ENCODE assay signal across 38 mouse cellular contexts in genomic region chr11:34058332-34058731, GRCm38 (mm10). TPM values are rescaled to one million over a fixed set of nuclear protein-coding genes. Genes with fewer than 3 reads are reported as not detected.
DNase-seq lines count a peak whose midpoint lies in the region; ATAC-seq and TF ChIP-seq lines count a peak whose summit lies in the region.
"Had no signal": no experiment of that assay in that cellular context is flagged by ENCODE, and none has a peak within 500 bp of the region (broad histone marks: within the 10 kb centered on the region; RNA-seq: fewer than 3 reads in every experiment).

No protein-coding gene starts in this region.

- no peak for DNase-seq in G1E (ENCODE audit: low spot score)
- DNase-seq in MEL-GATA-1-ER (ENCODE audit: extremely low read depth, low read depth): peak; percentile 94
- no peak for DNase-seq in cerebellum, postnatal 25 days
- DNase-seq in lung, adult 2 months: no peak
- DNase-seq: cerebellum, adult 2 months; cerebellum, postnatal 14 days; gastrocnemius, postnatal 36 days; heart, adult 2 months; heart, postnatal 14 days; kidney, adult 18-20 months; kidney, postnatal 25 days; lung, postnatal 36 days; midbrain, embryonic 14.5 days; retina, postnatal 1 day; right cerebral cortex, postnatal 25 days had no signal

- H3K27ac ChIP-seq in liver, embryonic 15.5 days (replicated peaks): no peak overlapping the region
- H3K27ac ChIP-seq: embryonic facial prominence, embryonic 12.5 days; forebrain, embryonic 15.5 days; heart, adult 2 months; hindbrain, embryonic 10.5 days; kidney, embryonic 15.5 days; limb, embryonic 13.5 days; lung, embryonic 15.5 days; neural tube, embryonic 15.5 days; stomach, embryonic 15.5 days had no signal

- peak overlapping the region; percentile 21; the same call in 1 of the 2 replicates for H3K4me2 ChIP-seq in liver, embryonic 15.5 days
- H3K4me2 ChIP-seq: embryonic facial prominence, embryonic 12.5 days; forebrain, embryonic 15.5 days; kidney, embryonic 15.5 days; limb, embryonic 13.5 days; lung, embryonic 15.5 days; neural tube, embryonic 15.5 days; stomach, embryonic 15.5 days had no signal

- H3K36me3 ChIP-seq in G1E (replicated peaks): peaks cover 56% of the 10 kb centered on the region
- H3K36me3 ChIP-seq in liver, embryonic 15.5 days (replicated peaks): no peaks in the 10 kb centered on the region
- H3K36me3 ChIP-seq: embryonic facial prominence, embryonic 12.5 days; forebrain, embryonic 15.5 days; hindbrain, embryonic 10.5 days; kidney, embryonic 15.5 days; limb, embryonic 13.5 days; lung, embryonic 15.5 days; neural tube, embryonic 15.5 days; stomach, embryonic 15.5 days had no signal

- no peak overlapping the region for H3K4me3 ChIP-seq in G1E (ENCODE audit: low read depth, low read length)
- no peak overlapping the region for H3K4me3 ChIP-seq in liver, embryonic 15.5 days (replicated peaks)
- no peak overlapping the region for H3K4me3 ChIP-seq in lung, adult 2 months (replicated peaks; ENCODE audit: extremely low read depth, low read depth, low read length)
- H3K4me3 ChIP-seq: embryonic facial prominence, embryonic 12.5 days; forebrain, embryonic 15.5 days; heart, adult 2 months; hindbrain, embryonic 10.5 days; kidney, embryonic 15.5 days; limb, embryonic 13.5 days; lung, embryonic 15.5 days; neural tube, embryonic 15.5 days; stomach, embryonic 15.5 days had no signal

- no peak for TF ChIP-seq POLR2A in lung, adult 2 months (IDR thresholded peaks at IDR 0.05; ENCODE audit: borderline replicate concordance, extremely low read depth, low read depth, low read length)

- H3K9ac ChIP-seq in liver, embryonic 15.5 days: no peak overlapping the region
- H3K9ac ChIP-seq: embryonic facial prominence, embryonic 12.5 days; forebrain, embryonic 15.5 days; kidney, embryonic 15.5 days; limb, embryonic 13.5 days; lung, embryonic 15.5 days; neural tube, embryonic 15.5 days; stomach, embryonic 15.5 days had no signal

- peaks cover 43% of the 10 kb centered on the region for H3K4me1 ChIP-seq in G1E (ENCODE audit: insufficient read depth, low read depth, low read length)
- H3K4me1 ChIP-seq in liver, embryonic 15.5 days (replicated peaks): peaks cover 33% of the 10 kb centered on the region
- no peaks in the 10 kb centered on the region for H3K4me1 ChIP-seq in lung, adult 2 months (ENCODE audit: control insufficient read depth, insufficient read depth, low read length)
- H3K4me1 ChIP-seq: embryonic facial prominence, embryonic 12.5 days; forebrain, embryonic 15.5 days; hindbrain, embryonic 10.5 days; kidney, embryonic 15.5 days; limb, embryonic 13.5 days; lung, embryonic 15.5 days; neural tube, embryonic 15.5 days; stomach, embryonic 15.5 days had no signal

- H3K27me3 ChIP-seq in G1E (ENCODE audit: insufficient read depth, low read length): no peaks in the 10 kb centered on the region
- no peaks in the 10 kb centered on the region for H3K27me3 ChIP-seq in liver, embryonic 15.5 days
- H3K27me3 ChIP-seq: CH12.LX; embryonic facial prominence, embryonic 12.5 days; forebrain, embryonic 15.5 days; kidney, embryonic 15.5 days; limb, embryonic 13.5 days; lung, embryonic 15.5 days; neural tube, embryonic 15.5 days; stomach, embryonic 15.5 days had no signal

- no peak for TF ChIP-seq CTCF in G1E (IDR thresholded peaks at IDR 0.05; ENCODE audit: low read depth, low read length)
- TF ChIP-seq CTCF in lung, adult 2 months (IDR thresholded peaks at IDR 0.05; ENCODE audit: insufficient read depth, low read length): no peak

- peak; percentile 69 for ATAC-seq in G1E (ENCODE audit: extremely low read depth, insufficient number of reproducible peaks, low FRiP score, poor library complexity, severe bottlenecking)
- peak; percentile 52; the same call in 1 of the 2 replicates for ATAC-seq in liver, embryonic 15.5 days (ENCODE audit: insufficient read depth)
- peak; percentile 54; the same call in 1 of the 2 replicates for ATAC-seq in monocyte, adult 5-6 weeks (replicated peaks; ENCODE audit: insufficient number of reproducible peaks, low FRiP score, low TSS enrichment, poor library complexity, severe bottlenecking)
- ATAC-seq: forebrain, embryonic 15.5 days; hindbrain, embryonic 16.5 days had no signal

- H3K9me3 ChIP-seq in G1E (replicated peaks): peaks cover 38% of the 10 kb centered on the region
- no peaks in the 10 kb centered on the region for H3K9me3 ChIP-seq in liver, embryonic 15.5 days (replicated peaks)
- H3K9me3 ChIP-seq: embryonic facial prominence, embryonic 12.5 days; forebrain, embryonic 15.5 days; hindbrain, embryonic 10.5 days; kidney, embryonic 15.5 days; limb, embryonic 13.5 days; lung, embryonic 15.5 days; neural tube, embryonic 15.5 days; stomach, embryonic 15.5 days had no signal

RNA-seq across cellular contexts. Expression of gene Lcp2, which starts 11.6 kb away (rescaled TPM):
- total RNA-seq in G1E (2014; fragmentation: Nextera tagmentation) (104 and 109 TPM in 2 replicates), G1E (2017) (43.1 and 48.3 TPM in 2 replicates)
- polyA plus RNA-seq in G1E (2012): 44.8 and 52.2 TPM in 2 replicates
- polyA plus RNA-seq in liver, embryonic 15.5 days (2015; fragmentation: Nextera tagmentation; extraction: Ambion mirVana): 8.1 and 10.0 TPM in 2 replicates
- total RNA-seq in monocyte, adult 5-6 weeks (2017): 193 to 222 TPM (median 205 TPM) in 3 replicates
- 7.0 and 9.1 TPM in 2 replicates for polyA plus RNA-seq in lung, adult 2 months (2012; rRNA removed)
- polyA plus RNA-seq: C2C12 had no signal

RNA-seq across cellular contexts. Expression of gene 4930469K13Rik, which starts 40.0 kb away (rescaled TPM):
- total RNA-seq in G1E (2014; fragmentation: Nextera tagmentation): not detected in 2 replicates
- total RNA-seq in G1E (2017): 0.17 TPM in 1 of 2 replicates, not detected in the other
- polyA plus RNA-seq in G1E (2012): not detected in 2 replicates
- polyA plus RNA-seq in liver, embryonic 15.5 days (2015; fragmentation: Nextera tagmentation; extraction: Ambion mirVana): not detected in 2 replicates
- not detected in 3 replicates for total RNA-seq in monocyte, adult 5-6 weeks (2017)
- not detected in 2 replicates for polyA plus RNA-seq in lung, adult 2 months (2012; rRNA removed)
- total RNA-seq: adrenal gland, adult 18-20 months; adrenal gland, postnatal 4 days; CH12.LX; ES-E14; gastrocnemius, adult 18-20 months; gastrocnemius, postnatal 36 days; heart, adult 2 months; heart, postnatal 14 days; layer of hippocampus, adult 18-20 months; layer of hippocampus, postnatal 25 days; left cerebral cortex, adult 8-10 months; left cerebral cortex, postnatal 36 days had no signal
- polyA plus RNA-seq: C2C12; cerebellum, adult 2 months; embryonic facial prominence, embryonic 12.5 days; forebrain, embryonic 15.5 days; frontal cortex, adult 2 months; heart, adult 2 months; heart, embryonic 14.5 days; hindbrain, embryonic 10.5 days; midbrain, embryonic 14.5 days had no signal
